Mouse (Mus musculus): ENCODE results near the gene Gm14440.
"Not testable (repeated sequence)": the region's sequence is repeated elsewhere in the genome, so short reads cannot be mapped to it uniquely, and the experiment has no call there.

Gm14440 gene

DNA sequence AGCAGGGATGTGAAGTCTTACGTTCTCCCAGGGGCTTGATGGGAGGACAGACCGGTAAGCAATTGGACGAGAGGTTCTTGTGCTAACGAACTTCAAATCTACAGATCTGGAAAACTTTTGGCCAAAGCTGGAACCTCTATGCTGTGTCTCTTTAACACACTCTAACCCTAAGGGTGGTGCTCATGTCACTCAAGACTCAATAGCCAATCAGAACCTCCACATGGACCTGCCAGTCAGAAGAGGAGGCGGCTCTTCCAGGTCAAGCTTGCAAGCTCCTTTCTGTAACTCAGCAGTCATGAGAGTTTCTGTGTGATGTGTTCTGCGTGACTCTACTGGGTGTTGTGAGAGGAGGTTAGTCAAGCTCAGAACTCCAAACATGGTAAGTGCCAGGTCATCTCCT lies at the start of gene Gm14440:
Gm14440 (plus strand) TSS at position 301 of the 400 bp plus-strand sequence.
- not testable (repeated sequence) for DNase-seq (ENCODE audit: low spot score)

Measured in T-cell, adult 2 months (primary cell).